Mouse (Mus musculus): Measurements from ENCODE around the gene Smpdl3b.
A peak's percentile ranks its signal among the peaks of the same experiment; 100 is the strongest.
"Not testable (repeated sequence)": the region's sequence is repeated elsewhere in the genome, so short reads cannot be mapped to it uniquely, and the experiment has no call there.

Gene Smpdl3b

DNA sequence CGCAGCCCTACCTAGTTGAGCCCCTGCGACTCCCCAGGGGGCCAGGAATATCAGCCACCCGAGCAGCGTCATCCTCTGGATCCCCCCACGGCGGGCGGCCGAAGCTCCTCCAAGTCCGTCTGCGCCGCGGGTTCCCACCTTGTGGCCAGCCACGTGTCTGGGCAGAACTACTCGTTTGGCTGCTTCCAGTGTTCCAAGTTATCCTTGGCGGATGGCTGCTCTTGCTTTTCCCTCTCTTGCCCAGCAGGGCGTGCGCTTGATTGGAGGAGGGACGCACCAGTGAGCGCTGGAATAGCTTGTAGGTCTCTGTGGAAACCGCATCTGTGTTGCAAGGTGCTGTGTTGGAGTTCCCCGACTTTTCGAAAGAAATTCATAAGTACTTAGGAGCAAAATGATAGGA is at the start of gene Smpdl3b:
Gene Smpdl3b (minus strand): TSS at position 279 of the 400 bp plus-strand sequence.
- DNase-seq (ENCODE audit: low spot score in 2 of 2) = peak in 1 of 2 experiments; percentile 23

DNA sequence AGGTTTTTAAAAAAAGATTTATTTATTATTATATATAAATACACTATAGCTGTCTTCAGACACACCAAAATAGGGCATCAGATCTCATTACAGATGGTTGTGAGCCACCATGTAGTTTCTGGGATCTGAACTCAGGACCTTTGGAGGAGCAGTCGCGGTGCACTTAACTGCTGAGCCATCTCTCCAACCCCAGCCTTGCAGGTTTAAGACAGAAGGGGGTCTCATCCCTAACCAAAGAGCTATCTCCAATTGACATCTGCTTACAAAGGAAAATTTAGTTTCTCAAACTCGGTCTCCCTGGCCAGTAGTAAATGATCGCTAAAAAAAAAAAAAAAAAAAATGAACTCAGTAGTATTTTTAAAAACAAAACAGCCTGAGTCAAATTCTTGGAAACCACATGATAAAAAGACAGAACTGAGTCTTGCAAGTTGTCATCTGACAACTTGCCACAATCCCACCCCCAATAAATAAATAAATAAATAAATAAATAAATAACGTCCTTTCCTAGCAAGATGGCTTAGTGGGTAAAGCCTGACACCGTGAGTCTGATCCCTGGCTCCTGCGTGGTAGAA is 49.7 kb upstream of the Smpdl3b start:
- DNase-seq (ENCODE audit: low spot score in 2 of 2) = no peak

DNA sequence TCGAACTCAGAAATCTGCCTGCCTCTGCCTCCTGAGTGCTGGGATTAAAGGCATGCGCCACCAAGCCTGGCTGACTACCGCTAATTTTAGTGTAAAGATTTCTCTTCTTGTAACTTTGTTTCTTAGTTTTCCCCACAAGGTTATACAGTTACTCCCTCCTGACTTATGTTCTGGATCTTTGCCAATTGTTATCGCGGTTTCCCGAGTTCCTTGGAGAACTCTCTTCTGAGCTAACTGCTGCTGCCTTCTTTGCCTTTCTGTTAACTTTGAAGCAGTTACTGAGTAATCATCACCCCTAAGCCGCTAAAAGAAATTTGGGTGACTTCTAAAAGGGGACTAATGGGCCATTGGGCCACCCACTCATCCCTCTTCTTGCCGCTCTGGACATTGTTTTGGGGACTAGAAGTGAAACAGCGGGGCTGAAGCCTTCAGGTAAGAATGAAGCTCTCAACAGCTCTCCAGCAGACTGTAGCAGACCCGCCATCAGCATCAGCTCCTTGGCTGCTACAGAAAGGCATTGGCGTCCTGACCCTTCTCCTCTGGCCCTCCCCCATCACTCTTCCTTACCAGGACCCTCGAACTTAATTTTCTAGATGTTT is 48.6 kb upstream of the Smpdl3b start:
- no peak for DNase-seq (ENCODE audit: low spot score in 2 of 2)

DNA sequence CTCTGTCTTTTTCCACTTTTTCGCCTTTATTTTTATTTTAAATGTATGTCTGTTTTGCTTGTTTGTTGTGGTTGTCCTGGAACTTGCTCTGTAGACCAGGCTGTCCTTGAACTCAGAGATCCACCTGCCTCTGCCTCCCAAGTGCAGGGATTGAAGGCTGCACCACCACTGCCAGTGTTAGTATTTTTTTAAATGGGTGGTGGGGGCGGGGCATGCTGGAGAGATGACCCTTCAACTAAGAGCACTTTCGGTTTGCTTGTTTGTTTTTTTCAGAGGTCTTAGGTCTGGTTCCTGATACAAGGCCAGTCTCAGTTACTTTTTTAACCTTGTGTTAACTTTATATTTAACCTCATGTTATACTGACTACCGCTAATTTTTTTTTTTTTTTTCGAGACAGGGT is 48.1 kb upstream of the Smpdl3b start:
- DNase-seq (ENCODE audit: low spot score in 2 of 2) = no peak

DNA sequence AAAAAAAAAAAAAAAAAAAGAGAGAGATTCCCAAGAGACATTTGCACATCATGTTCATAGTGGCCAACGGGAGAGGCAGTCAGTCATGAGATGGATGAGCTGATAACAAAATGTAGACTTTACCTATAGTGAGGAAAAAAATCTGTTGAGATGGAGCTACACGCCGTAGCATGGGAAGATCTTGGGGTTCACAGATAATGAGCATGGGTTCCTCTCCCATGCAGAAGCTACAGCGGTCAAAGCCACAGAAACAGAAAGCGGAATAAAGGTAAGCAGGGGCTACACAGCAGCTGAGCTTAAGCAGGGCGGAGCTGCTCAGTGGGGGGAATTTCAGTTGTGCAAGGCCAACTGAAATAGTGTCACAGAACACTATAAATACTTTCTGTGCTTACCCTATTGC is 47.3 kb upstream of the Smpdl3b start:
- DNase-seq (ENCODE audit: low spot score in 2 of 2) = no peak

DNA sequence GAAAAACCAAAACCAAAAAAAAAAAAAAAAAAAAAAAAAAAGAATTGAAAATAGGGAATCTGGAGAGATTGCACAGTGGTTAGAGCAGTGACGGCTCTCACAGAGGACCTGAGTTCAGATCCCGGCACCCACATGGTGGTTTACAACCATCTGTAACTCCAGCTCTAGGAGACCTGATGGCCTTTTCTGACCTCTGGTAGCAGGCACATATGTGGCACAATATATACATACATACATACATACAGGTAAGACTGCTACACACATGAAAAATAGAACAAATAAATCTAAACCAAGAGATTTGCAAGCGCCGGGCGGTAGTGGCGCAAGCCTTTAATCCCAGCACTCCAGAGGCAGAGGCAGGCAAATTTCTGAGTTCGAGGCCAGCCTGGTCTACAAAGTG is 46.8 kb upstream of the Smpdl3b start:
- no peak for DNase-seq (ENCODE audit: low spot score in 2 of 2)

DNA sequence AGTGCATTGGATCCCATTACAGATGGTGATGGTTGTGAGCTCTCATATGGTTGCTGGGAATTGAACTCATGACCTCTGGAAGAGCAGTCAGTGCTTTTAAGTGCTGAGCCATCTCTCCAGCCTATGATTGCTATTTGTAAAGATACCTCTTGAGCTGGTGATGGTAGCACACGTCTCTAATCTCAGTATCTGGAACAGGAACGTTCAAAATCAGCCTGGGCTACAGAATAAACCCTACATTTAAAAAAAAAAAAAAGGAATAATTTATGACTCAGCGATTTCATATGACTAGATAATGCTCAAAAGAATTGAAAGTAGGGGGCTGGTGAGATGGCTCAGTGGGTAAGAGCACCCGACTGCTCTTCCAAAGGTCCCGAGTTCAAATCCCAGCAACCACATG is 46.2 kb upstream of the Smpdl3b start:
- no peak for DNase-seq (ENCODE audit: low spot score in 2 of 2)

DNA sequence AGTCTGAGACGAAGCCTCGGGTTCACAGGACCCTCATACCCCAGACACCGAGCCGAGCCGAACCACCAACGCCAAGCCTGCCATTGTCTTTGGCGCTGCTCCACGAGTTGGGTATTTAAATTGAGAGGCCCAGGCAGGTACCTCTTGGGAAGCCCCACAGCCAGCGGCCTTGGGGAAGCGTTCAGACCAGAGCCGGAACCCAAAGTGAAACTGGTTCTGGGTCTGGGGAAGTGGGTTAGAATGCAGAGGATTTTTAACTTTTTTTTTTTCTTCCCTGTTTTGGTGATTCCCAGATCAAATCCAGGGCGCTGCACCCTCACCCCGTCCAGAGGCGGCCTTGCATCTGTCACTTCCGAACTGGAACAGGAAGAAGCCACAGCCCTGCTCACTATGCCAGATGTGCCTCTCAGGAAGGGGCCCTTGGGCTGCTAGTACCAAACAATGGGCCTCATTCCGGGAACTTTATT is 45.2 kb upstream of the Smpdl3b start:
- DNase-seq (ENCODE audit: low spot score in 2 of 2) = peak; percentile 49 to 57

DNA sequence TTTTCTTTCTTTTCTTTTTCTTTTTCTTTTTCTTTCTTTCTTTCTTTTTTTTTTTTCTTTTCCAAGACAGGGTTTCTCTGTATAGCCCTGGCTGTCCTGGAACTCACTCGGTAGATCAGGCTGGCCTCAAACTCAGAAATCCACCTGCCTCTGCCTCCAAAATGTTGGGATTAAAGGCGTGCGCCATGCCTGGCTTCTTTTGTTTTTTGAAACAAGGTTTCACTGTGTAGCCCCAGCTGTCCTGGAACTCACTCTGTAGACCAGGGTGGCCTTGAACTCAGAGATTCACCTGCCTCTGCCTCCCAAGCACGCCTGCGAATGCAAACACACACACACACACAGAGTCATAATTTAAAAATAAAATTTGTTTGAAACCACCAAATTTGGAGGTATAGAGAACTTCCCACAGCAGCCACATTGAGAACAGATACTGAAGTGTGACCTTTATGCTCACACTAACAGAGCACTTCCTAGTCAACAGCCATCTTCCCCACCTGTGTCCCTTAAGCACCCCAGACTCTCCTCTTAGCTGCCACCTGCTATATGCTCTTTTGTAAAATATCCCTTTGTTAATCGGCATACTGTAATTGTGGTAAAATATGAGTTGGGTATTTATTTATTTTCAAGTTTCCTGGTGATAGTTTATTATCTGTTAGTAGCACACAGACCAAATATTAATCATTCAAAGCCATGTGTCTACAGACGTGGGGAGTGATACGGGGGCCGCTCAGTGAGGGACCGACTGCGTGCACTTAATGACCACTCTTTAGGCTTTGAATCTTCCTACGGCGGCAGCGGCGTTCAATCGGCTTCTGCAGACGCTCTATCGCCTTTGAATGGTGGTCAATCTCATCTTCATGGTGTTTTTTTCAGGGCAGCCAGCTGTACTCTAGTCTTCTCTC is 44.4 kb upstream of the Smpdl3b start:
- no peak for DNase-seq (ENCODE audit: low spot score in 2 of 2)

DNA sequence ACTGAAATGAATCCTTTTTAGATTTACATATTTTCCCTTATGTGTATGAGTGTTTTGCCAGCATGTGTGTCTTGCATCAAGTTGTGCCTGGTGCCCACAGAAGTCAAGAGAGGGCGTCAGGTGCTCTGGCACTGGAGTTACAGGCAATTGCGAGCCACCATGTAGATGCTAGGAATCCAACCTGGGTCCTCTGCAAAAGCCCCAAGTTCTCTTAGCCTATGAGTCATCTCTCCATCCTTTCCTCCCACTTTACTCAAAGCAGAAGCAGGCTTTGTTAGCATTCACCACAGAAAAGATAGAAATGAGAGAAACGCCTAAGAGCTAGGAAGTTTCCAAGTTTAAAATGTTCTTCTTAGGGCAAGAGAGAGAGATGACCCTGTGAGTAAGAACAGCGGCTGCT is 42.8 kb upstream of the Smpdl3b start:
- no peak for DNase-seq (ENCODE audit: low spot score in 2 of 2)

DNA sequence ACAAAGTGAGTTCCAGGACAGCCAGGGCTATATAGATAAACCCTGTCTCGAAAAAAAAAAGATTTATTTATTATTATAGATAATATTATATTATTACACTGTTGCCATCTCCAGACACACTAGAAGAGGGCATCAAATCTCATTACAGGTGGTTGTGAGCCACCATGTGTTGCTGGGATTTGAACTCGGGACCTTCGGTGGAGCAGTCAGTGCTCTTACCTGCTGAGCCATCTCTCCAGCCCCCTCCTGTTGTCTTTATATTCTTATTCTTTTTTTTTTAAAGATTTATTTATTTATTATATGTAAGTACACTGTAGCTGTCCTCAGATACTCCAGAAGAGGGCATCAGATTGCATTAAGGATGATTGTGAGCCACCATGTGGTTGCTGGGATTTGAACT is 41.6 kb upstream of the Smpdl3b start:
- not testable (repeated sequence) for DNase-seq (ENCODE audit: low spot score in 2 of 2)

DNA sequence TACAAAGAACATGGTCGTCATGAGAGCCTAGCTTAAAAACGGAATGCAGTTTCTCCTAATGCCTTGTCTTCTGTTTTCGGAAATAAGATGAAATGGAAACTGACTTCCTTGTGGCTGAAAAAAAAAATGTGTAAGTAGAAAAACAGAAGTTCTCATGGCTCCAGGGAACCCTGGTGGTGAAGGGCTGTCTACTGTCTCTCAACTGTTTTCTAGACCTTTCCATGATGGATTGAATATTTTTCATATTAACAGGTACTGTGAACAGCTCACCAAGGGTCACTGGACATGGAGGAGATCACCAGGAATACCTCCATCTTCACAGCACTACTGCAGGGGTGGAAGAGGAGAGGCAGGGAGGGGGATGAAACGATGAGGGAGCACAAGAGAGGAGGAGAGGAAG is 41.0 kb upstream of the Smpdl3b start:
- DNase-seq (ENCODE audit: low spot score in 2 of 2) = no peak

DNA sequence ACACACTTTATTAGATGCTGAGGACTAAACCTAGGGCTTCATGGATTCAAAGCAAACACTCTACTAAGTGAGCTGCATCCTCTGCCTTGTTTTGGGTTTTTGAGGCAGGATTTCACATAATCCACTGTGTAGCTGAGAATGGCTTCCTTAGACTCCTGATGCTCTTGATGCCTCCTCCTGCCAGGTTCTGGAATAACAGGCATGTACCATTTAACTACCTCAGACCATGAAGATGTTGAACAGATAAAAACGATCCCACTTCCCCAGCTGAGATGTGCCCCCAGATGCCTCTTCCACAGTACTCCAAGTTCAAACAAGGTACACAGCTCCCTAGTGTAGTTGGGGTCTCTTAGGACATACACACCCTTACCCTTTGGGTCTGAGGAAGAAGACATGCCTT is 40.4 kb upstream of the Smpdl3b start:
- DNase-seq (ENCODE audit: low spot score in 2 of 2) = no peak

DNA sequence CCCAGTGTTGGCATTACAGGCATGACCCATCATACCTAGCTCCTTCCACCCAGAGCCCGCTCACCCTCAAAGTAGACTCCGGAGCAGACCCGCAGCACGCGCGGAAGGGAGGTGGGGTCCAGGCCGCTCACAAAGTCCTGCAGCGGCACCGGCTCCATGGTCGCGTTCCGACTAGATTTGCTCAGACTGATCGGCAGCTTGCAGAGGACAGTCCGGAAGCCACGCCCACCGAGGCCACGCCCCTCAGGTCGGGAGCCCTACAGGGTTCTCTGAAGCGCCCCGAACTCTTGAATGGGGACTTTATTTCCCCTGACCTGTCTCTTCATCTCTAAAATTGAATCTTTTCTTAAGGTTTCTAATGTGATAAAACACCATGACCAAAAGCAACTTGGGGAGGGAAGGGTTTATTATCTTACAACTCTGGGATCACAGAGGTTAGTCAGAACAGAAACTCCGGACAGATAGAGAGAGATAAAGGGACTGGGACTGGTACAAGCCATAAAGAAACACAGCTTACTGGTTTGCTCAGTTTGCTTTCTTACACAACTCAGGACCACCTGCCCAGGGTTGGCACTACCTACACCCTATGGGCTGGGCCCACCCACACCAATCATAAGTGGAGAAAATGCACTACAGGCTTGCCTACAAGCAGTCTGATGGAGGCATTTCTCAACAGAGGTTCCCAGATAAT is 39.3 kb upstream of the Smpdl3b start, which contains the start of gene Themis2:
Gene Themis2 (minus strand): TSS at position 192 of the 691 bp plus-strand sequence.
- peak; percentile 55 to 77 for DNase-seq (ENCODE audit: low spot score in 2 of 2)

DNA sequence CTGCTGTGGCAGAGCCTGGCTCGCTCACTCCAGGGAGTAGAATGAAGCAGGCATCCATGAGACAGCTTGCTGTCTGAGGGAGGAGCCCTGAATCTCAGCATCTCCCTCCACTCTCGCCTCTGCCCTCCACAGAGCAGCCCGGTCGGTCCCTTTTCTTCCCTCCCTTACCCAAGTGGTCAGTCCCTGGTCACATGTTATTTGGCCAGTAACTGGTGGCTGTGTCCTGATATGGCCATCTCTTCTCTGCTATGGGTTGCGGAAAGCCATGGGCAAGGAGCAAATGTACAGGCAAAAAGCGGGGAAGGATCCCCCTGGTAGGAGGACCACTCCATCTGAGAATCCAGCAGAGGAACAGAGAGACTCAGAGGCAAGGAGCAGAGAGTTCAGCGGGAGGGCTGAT is 38.1 kb upstream of the Smpdl3b start:
- DNase-seq (ENCODE audit: low spot score in 2 of 2) = no peak

DNA sequence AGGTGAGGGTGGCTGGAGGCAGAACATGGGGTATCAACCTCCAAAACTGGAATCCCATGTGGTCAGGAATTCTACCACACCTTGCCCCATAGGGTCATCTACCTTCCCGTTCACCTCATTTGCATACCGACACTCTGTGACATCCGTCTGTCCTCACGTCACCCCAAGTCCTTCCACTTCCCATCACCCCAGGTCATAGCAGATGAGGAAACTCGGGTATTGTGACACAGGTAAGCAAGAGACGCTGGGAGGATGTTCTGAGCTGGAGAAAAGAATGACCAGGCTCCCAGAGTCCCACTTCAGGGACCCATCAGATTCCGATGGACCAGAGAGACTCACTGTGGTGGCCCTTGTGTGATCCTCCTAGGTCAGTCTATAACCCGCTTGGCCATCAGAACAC is 37.7 kb upstream of the Smpdl3b start:
- no peak for DNase-seq (ENCODE audit: low spot score in 2 of 2)

DNA sequence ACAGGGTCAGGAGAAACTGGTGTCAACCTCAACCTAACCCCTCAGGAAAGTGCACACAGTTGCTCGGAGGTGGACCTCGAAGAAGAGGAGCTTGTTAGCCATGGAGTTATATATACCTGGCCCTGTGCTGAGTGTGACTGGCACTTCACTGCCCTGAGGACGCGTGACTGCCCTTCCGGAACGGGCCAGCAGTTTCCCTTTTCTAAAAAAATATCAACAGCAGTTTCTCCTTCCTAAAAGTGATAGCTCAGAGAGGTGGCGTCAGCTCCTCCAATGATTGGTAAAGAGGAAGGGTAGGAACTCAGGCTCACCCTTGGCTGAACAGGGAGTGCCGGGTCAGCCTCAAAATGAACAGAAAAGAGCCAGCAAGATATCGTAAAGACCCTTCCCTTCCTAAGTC is 37.0 kb upstream of the Smpdl3b start:
- DNase-seq (ENCODE audit: low spot score in 2 of 2) = no peak

DNA sequence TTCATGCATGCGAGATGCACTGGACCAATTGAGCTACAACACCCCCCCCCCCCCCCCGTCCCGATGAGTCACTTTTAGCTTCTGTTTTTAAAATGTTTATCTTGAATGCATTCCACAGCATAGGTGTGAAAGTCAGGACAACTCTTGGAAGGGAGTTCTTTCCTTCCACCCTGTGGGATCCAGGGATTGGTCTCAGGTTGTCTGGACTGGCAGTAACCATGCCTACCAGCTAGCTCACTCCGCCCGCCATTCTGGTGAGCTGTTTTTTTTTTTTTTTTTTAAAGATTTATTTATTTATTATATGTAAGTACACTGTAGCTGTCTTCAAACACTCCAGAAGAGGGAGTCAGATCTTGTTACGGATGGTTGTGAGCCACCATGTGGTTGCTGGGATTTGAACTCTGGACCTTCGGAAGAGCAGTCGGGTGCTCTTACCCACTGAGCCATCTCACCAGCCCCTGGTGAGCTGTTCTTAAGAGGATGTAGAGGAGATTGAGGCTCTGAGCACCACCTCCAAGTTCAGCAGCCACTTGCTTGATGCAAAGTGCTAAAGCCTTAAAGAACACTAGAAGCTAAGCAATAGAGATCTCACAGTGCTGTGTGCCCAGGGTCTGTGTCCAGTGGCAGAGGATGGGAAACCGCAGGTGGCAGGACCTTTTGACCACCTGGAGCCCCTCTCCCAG is 36.4 kb upstream of the Smpdl3b start:
- not testable (repeated sequence) for DNase-seq (ENCODE audit: low spot score in 2 of 2)

DNA sequence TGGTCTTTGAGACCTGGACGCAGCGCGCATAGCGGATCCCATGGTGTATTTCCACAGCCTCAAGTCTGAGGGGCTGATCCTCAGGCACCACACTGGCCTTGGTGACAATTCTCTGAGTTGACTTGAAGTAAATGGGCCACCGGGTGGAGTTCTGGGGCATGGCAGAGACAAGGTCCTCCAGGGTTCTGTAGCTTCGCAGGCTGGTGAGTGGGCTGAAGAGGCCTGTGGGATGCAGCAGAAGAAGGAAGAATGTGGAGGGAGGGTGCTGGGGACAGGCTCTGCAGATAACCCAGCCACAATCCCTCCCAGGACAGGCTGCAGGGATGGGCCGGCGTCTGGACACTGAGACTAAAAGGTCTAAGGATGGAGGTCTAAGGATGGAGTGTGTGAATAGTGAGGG is 32.7 kb upstream of the Smpdl3b start:
- no peak for DNase-seq (ENCODE audit: low spot score in 2 of 2)

DNA sequence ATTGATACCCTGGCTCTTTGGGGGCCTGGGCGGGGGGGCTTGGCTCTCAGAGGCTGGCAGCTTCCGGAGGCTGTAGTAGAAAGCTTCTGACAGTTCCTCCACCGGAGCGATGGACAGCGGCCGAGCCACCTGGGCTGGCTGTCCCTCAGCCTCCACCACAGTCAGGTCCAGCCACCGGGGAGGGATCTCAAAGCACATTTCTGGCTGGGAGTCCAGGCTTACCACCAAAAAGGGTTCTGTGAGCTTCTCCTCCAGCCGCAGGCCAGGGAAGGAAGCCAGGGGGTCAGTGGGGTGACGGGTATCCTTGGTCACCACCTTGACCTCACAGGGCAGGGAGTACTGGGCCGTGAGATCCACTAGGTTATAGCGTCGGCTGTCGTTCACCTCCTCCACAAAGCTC is 28.2 kb upstream of the Smpdl3b start:
- DNase-seq (ENCODE audit: low spot score in 2 of 2) = no peak

DNA sequence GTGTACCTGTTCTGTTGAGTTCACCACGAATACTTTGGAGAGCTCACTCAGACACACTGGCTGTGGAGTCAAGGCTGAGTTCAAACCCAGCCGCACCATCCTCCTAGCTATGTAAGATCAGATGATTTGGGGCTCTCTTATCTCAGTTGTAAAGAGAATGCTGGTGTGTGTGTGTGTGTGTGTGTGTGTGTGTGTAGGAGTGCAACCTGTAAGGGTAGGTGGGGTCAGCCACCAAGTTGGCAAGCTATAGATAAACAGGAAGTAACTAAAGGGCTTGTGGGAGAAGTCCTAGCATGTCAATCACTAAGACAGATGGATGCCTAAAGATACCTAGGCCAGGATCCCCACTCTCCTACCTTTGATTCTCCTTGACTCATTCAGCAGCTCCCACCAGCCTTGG is 26.7 kb upstream of the Smpdl3b start:
- no peak for DNase-seq (ENCODE audit: low spot score in 2 of 2)

DNA sequence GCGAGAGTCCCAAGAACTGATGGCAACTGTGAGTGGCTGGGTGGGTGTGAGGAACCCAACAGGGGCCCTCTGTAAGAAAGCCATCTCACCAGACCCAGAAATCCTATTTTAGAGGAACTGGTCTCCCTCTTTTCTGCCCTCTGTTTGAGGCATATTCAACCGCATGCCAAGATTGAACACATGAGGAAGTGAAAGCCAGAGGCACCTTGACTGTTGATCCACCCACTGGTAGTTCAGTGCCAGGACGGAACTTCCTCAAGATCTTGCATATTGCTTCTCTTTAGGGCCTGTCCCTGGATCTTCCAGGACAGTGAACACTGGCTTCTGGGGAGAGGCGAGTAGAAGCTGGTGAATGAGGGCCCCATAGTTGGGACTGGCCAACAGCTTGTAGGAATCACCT is 23.2 kb upstream of the Smpdl3b start:
- no peak for DNase-seq (ENCODE audit: low spot score in 2 of 2)
